Mouse (Mus musculus) liver, postnatal 0 days (tissue): ENCODE measurements around the gene Ntrk3.

Experiments
- CTCF ChIP-seq: sonication (generic); IDR thresholded peaks from 2 replicates; pipeline ENCODE4 v1.5.1; 2016; ENCODE audit warnings: antibody characterized with exemption, low read depth
- EP300 ChIP-seq: IDR thresholded peaks from 2 replicates; pipeline ENCODE4 v1.6.1; 2016; ENCODE audit warnings: antibody characterized with exemption, low read depth, mild to moderate bottlenecking

- peak; percentile 75 for TF ChIP-seq CTCF
- no peak for TF ChIP-seq EP300
Measured at GRCm38 (mm10) chr7:78568411-78569254, 169.2 kb downstream of the Ntrk3 start.
